Mouse (Mus musculus) retina, postnatal 1 day (tissue): ENCODE results near the gene Vmn2r5.
"Not testable (repeated sequence)": the region's sequence is repeated elsewhere in the genome, so short reads cannot be mapped to it uniquely, and the experiment has no call there.

Experiments
- DNase-seq: peaks from one replicate; pipeline ENCODE4 v3.0.0-alpha.2; 2012

Gene Vmn2r5

GRCm38 (mm10) chr3:64509742-64510141 is at the start of gene Vmn2r5:
Vmn2r5 (minus strand) TSS chr3:64509842.
- DNase-seq: not testable (repeated sequence)

- DNase-seq: not testable (repeated sequence)
Measured at GRCm38 (mm10) chr3:64523585-64523984, 13.9 kb upstream of the Vmn2r5 start.
